In genomic region chr5:120454756-120455337, GRCm38 (mm10) we compare ENCODE assay signal across 21 mouse cellular contexts. TPM values are rescaled to one million over a fixed set of nuclear protein-coding genes. Genes with fewer than 3 reads are reported as not detected.
DNase-seq lines count a peak whose midpoint lies in the region; ATAC-seq and TF ChIP-seq lines count a peak whose summit lies in the region.
"Had no signal": no experiment of that assay in that cellular context is flagged by ENCODE, and none has a peak within 500 bp of the region (broad histone marks: within the 10 kb centered on the region; RNA-seq: fewer than 3 reads in every experiment).

No protein-coding gene starts in this region.

- H3K9ac ChIP-seq in hindbrain, embryonic 14.5 days: no peak overlapping the region
- no peak overlapping the region for H3K9ac ChIP-seq in stomach, embryonic 15.5 days
- no peak overlapping the region for H3K9ac ChIP-seq in stomach, postnatal 0 days (ENCODE audit: low read length)
- no peak overlapping the region for H3K9ac ChIP-seq in limb, embryonic 11.5 days (ENCODE audit: low read length)
- H3K9ac ChIP-seq: forebrain, postnatal 0 days; liver, embryonic 13.5 days had no signal

- 67% methylated on average over 14 of the region's 14 CpGs for WGBS in hindbrain, embryonic 14.5 days
- WGBS in hindbrain, embryonic 10.5 days: 73% methylated on average over 14 of the region's 14 CpGs
- 33% methylated on average over 14 of the region's 14 CpGs for WGBS in stomach, embryonic 15.5 days
- WGBS in stomach, postnatal 0 days: 28% methylated on average over 14 of the region's 14 CpGs
- WGBS in limb, embryonic 11.5 days: 50% methylated on average over 14 of the region's 14 CpGs

- ATAC-seq in hindbrain, embryonic 14.5 days (ENCODE audit: low FRiP score): no peak
- ATAC-seq in stomach, embryonic 15.5 days (ENCODE audit: insufficient read depth, low FRiP score, low read depth): no peak
- ATAC-seq in stomach, postnatal 0 days (ENCODE audit: low FRiP score, low TSS enrichment): no peak
- no peak for ATAC-seq in limb, embryonic 11.5 days (ENCODE audit: insufficient number of reproducible peaks, low FRiP score, low TSS enrichment, low read depth)
- ATAC-seq: forebrain, postnatal 0 days; inflammation-experienced regulatory T-cells, adult 6 months had no signal

- 0 out of 2 replicates have a peak overlapping the region, but pooled peaks have one; percentile 51 for H3K27ac ChIP-seq in hindbrain, embryonic 14.5 days
- H3K27ac ChIP-seq in hindbrain, embryonic 10.5 days: no peak overlapping the region
- no peak overlapping the region for H3K27ac ChIP-seq in stomach, embryonic 15.5 days
- no peak overlapping the region for H3K27ac ChIP-seq in stomach, postnatal 0 days (replicated peaks)
- no peak overlapping the region for H3K27ac ChIP-seq in limb, embryonic 11.5 days (replicated peaks; ENCODE audit: low read depth, low read length)
- H3K27ac ChIP-seq: gastrocnemius, adult 2 months; liver, embryonic 13.5 days had no signal

- TF ChIP-seq EP300 in stomach, postnatal 0 days (optimal IDR thresholded peaks at IDR 0.05): no peak

- H3K4me1 ChIP-seq in hindbrain, embryonic 14.5 days (replicated peaks; ENCODE audit: control insufficient read depth, insufficient read depth, low read length): no peaks in the 10 kb centered on the region
- H3K4me1 ChIP-seq in hindbrain, embryonic 10.5 days (replicated peaks): peaks cover 11% of the 10 kb centered on the region; the same call in 1 of the 2 replicates
- 0 out of 2 replicates have a peak, but pooled peaks cover 4% of the 10 kb centered on the region for H3K4me1 ChIP-seq in stomach, embryonic 15.5 days
- H3K4me1 ChIP-seq in stomach, postnatal 0 days (replicated peaks; ENCODE audit: control insufficient read depth, insufficient read depth): no peaks in the 10 kb centered on the region
- H3K4me1 ChIP-seq in limb, embryonic 11.5 days (ENCODE audit: control insufficient read depth, insufficient read depth, low read length): 0 out of 2 replicates have a peak, but pooled peaks cover 2% of the 10 kb centered on the region

- H3K9me3 ChIP-seq in hindbrain, embryonic 14.5 days (ENCODE audit: control insufficient read depth, low read length): no peaks in the 10 kb centered on the region
- no peaks in the 10 kb centered on the region for H3K9me3 ChIP-seq in hindbrain, embryonic 10.5 days
- no peaks in the 10 kb centered on the region for H3K9me3 ChIP-seq in stomach, embryonic 15.5 days
- H3K9me3 ChIP-seq in stomach, postnatal 0 days (ENCODE audit: control insufficient read depth, low read length): no peaks in the 10 kb centered on the region
- no peaks in the 10 kb centered on the region for H3K9me3 ChIP-seq in limb, embryonic 11.5 days (ENCODE audit: control insufficient read depth, low read length)
- H3K9me3 ChIP-seq: liver, embryonic 13.5 days had no signal

- H3K27me3 ChIP-seq in hindbrain, embryonic 14.5 days (ENCODE audit: control insufficient read depth, insufficient read depth, low read length): no peaks in the 10 kb centered on the region
- peaks cover 31% of the 10 kb centered on the region for H3K27me3 ChIP-seq in hindbrain, embryonic 10.5 days (ENCODE audit: insufficient read depth, poor library complexity, severe bottlenecking)
- H3K27me3 ChIP-seq in stomach, embryonic 15.5 days (replicated peaks): no peaks in the 10 kb centered on the region; the same call in 1 of the 2 replicates
- no peaks in the 10 kb centered on the region for H3K27me3 ChIP-seq in stomach, postnatal 0 days (ENCODE audit: control insufficient read depth, insufficient read depth, low read length)
- H3K27me3 ChIP-seq in limb, embryonic 11.5 days (ENCODE audit: control insufficient read depth, insufficient read depth, low read length): peaks cover 8% of the 10 kb centered on the region; the same call in 1 of the 2 replicates

- DNase-seq in hindbrain, embryonic 14.5 days (ENCODE audit: low spot score): no peak
- DNase-seq in hindbrain, embryonic 10.5 days (ENCODE audit: low spot score): no peak
- no peak for DNase-seq in stomach, postnatal 0 days (ENCODE audit: low spot score)
- DNase-seq in limb, embryonic 11.5 days (ENCODE audit: low spot score): no peak
- DNase-seq in adrenal gland, adult 8-10 months: no peak
- no peak for DNase-seq in liver
- DNase-seq: cerebellum, postnatal 10 days; forebrain, postnatal 0 days; gastrocnemius, adult 2 months; heart, adult 18-20 months; liver, embryonic 13.5 days; right cerebral cortex, postnatal 4 days; thymus, postnatal 36 days had no signal

- H3K4me3 ChIP-seq in hindbrain, embryonic 14.5 days (replicated peaks; ENCODE audit: low read length): no peak overlapping the region
- no peak overlapping the region for H3K4me3 ChIP-seq in hindbrain, embryonic 10.5 days
- H3K4me3 ChIP-seq in stomach, embryonic 15.5 days (replicated peaks): no peak overlapping the region
- no peak overlapping the region for H3K4me3 ChIP-seq in stomach, postnatal 0 days (ENCODE audit: low read depth, low read length)
- no peak overlapping the region for H3K4me3 ChIP-seq in limb, embryonic 11.5 days (ENCODE audit: low read depth, low read length)
- H3K4me3 ChIP-seq: gastrocnemius, adult 2 months; liver, embryonic 13.5 days had no signal

- H3K4me2 ChIP-seq in hindbrain, embryonic 14.5 days (replicated peaks): 0 out of 2 replicates have a peak overlapping the region, but pooled peaks have one; percentile 2
- H3K4me2 ChIP-seq in stomach, embryonic 15.5 days: 0 out of 2 replicates have a peak overlapping the region, but pooled peaks have one; percentile 0
- no peak overlapping the region for H3K4me2 ChIP-seq in stomach, postnatal 0 days (replicated peaks; ENCODE audit: low read depth)
- H3K4me2 ChIP-seq in limb, embryonic 11.5 days (ENCODE audit: low read depth, severe bottlenecking): 0 out of 2 replicates have a peak overlapping the region, but pooled peaks have one; percentile 4
- H3K4me2 ChIP-seq: liver, embryonic 13.5 days had no signal

- H3K36me3 ChIP-seq in hindbrain, embryonic 14.5 days (replicated peaks; ENCODE audit: control insufficient read depth, insufficient read depth): no peaks in the 10 kb centered on the region
- no peaks in the 10 kb centered on the region for H3K36me3 ChIP-seq in hindbrain, embryonic 10.5 days
- H3K36me3 ChIP-seq in stomach, embryonic 15.5 days: no peaks in the 10 kb centered on the region
- H3K36me3 ChIP-seq in stomach, postnatal 0 days (ENCODE audit: control insufficient read depth, insufficient read depth, low read length): no peaks in the 10 kb centered on the region
- H3K36me3 ChIP-seq in limb, embryonic 11.5 days (ENCODE audit: control insufficient read depth, insufficient read depth, low read length): no peaks in the 10 kb centered on the region
- H3K36me3 ChIP-seq: liver, embryonic 13.5 days had no signal

- no peak for TF ChIP-seq CTCF in stomach, postnatal 0 days (IDR thresholded peaks at IDR 0.05; ENCODE audit: low read depth)

RNA-seq across cellular contexts. Expression of gene Sdsl, which starts 17.8 kb away (rescaled TPM):
- 6.1 and 7.7 TPM in 2 replicates for polyA plus RNA-seq in hindbrain, embryonic 14.5 days (2014; fragmentation: Nextera tagmentation; extraction: Ambion mirVana)
- polyA plus RNA-seq in hindbrain, embryonic 10.5 days (2016; fragmentation: Nextera tagmentation; extraction: Ambion mirVana): 6.2 and 7.9 TPM in 2 replicates
- polyA plus RNA-seq in stomach, embryonic 15.5 days (2015; fragmentation: Nextera tagmentation; extraction: Ambion mirVana): 15.9 and 19.4 TPM in 2 replicates
- 16.2 and 16.8 TPM in 2 replicates for polyA plus RNA-seq in stomach, postnatal 0 days (2015; fragmentation: Nextera tagmentation; extraction: Ambion mirVana)
- 4.0 and 4.2 TPM in 2 replicates for polyA plus RNA-seq in limb, embryonic 11.5 days (2014; fragmentation: Nextera tagmentation; extraction: Ambion mirVana)
- 100 to 1,000 TPM in 3 of 4 experiments, 10 to 100 TPM in 1; 96.5 to 107 (median 105) TPM for total RNA-seq in adrenal gland, adult 8-10 months (2022)
- polyA plus RNA-seq: inflammation-experienced regulatory T-cells, adult 6 months had no signal

RNA-seq across cellular contexts. Expression of gene Sds, which starts 21.5 kb away (rescaled TPM):
- not detected in 2 replicates for polyA plus RNA-seq in hindbrain, embryonic 14.5 days (2014; fragmentation: Nextera tagmentation; extraction: Ambion mirVana)
- polyA plus RNA-seq in hindbrain, embryonic 10.5 days (2016; fragmentation: Nextera tagmentation; extraction: Ambion mirVana): not detected in 2 replicates
- 0.36 and 0.52 TPM in 2 replicates for polyA plus RNA-seq in stomach, embryonic 15.5 days (2015; fragmentation: Nextera tagmentation; extraction: Ambion mirVana)
- not detected in 2 replicates for polyA plus RNA-seq in stomach, postnatal 0 days (2015; fragmentation: Nextera tagmentation; extraction: Ambion mirVana)
- not detected in 2 replicates for polyA plus RNA-seq in limb, embryonic 11.5 days (2014; fragmentation: Nextera tagmentation; extraction: Ambion mirVana)
- under 1 TPM in 1 of 4 experiments, not detected in 3; 0.35 TPM for total RNA-seq in adrenal gland, adult 8-10 months (2022)
- total RNA-seq: forebrain, postnatal 0 days; megakaryocyte, adult 5-6 weeks had no signal
- polyA plus RNA-seq: forebrain, postnatal 0 days; heart, postnatal 0 days; inflammation-experienced regulatory T-cells, adult 6 months; large intestine, adult 2 months; liver, embryonic 13.5 days; lung, embryonic 16.5 days had no signal

RNA-seq across cellular contexts. Expression of gene Lhx5, which starts 23.3 kb away (rescaled TPM):
- 20.4 and 23.1 TPM in 2 replicates for polyA plus RNA-seq in hindbrain, embryonic 14.5 days (2014; fragmentation: Nextera tagmentation; extraction: Ambion mirVana)
- polyA plus RNA-seq in hindbrain, embryonic 10.5 days (2016; fragmentation: Nextera tagmentation; extraction: Ambion mirVana): 12.1 and 34.0 TPM in 2 replicates
- 0.14 and 0.17 TPM in 2 replicates for polyA plus RNA-seq in stomach, embryonic 15.5 days (2015; fragmentation: Nextera tagmentation; extraction: Ambion mirVana)
- 0.16 and 0.18 TPM in 2 replicates for polyA plus RNA-seq in stomach, postnatal 0 days (2015; fragmentation: Nextera tagmentation; extraction: Ambion mirVana)
- not detected in 2 replicates for polyA plus RNA-seq in limb, embryonic 11.5 days (2014; fragmentation: Nextera tagmentation; extraction: Ambion mirVana)
- total RNA-seq in adrenal gland, adult 8-10 months (2022): not detected
- total RNA-seq: gastrocnemius, adult 2 months; heart, adult 18-20 months; layer of hippocampus, postnatal 25 days; megakaryocyte, adult 5-6 weeks had no signal
- polyA plus RNA-seq: C2C12; heart, postnatal 0 days; inflammation-experienced regulatory T-cells, adult 6 months; liver, embryonic 13.5 days; lung, embryonic 16.5 days had no signal

RNA-seq across cellular contexts. Expression of gene Plbd2, which starts 48.6 kb away (rescaled TPM):
- 26.8 and 28.8 TPM in 2 replicates for polyA plus RNA-seq in hindbrain, embryonic 14.5 days (2014; fragmentation: Nextera tagmentation; extraction: Ambion mirVana)
- polyA plus RNA-seq in hindbrain, embryonic 10.5 days (2016; fragmentation: Nextera tagmentation; extraction: Ambion mirVana): 42.5 and 43.0 TPM in 2 replicates
- polyA plus RNA-seq in stomach, embryonic 15.5 days (2015; fragmentation: Nextera tagmentation; extraction: Ambion mirVana): 51.5 and 53.5 TPM in 2 replicates
- 42.6 and 45.9 TPM in 2 replicates for polyA plus RNA-seq in stomach, postnatal 0 days (2015; fragmentation: Nextera tagmentation; extraction: Ambion mirVana)
- 29.2 and 29.8 TPM in 2 replicates for polyA plus RNA-seq in limb, embryonic 11.5 days (2014; fragmentation: Nextera tagmentation; extraction: Ambion mirVana)
- total RNA-seq in adrenal gland, adult 8-10 months (2022): 100 to 1,000 TPM in 2 of 4 experiments, 10 to 100 TPM in 2; 97.4 to 106 (median 100) TPM

RNA-seq across cellular contexts. Expression of gene Slc8b1, which starts 56.1 kb away (rescaled TPM):
- 1.3 and 1.4 TPM in 2 replicates for polyA plus RNA-seq in hindbrain, embryonic 14.5 days (2014; fragmentation: Nextera tagmentation; extraction: Ambion mirVana)
- polyA plus RNA-seq in hindbrain, embryonic 10.5 days (2016; fragmentation: Nextera tagmentation; extraction: Ambion mirVana): 4.4 and 5.8 TPM in 2 replicates
- 6.2 and 8.3 TPM in 2 replicates for polyA plus RNA-seq in stomach, embryonic 15.5 days (2015; fragmentation: Nextera tagmentation; extraction: Ambion mirVana)
- polyA plus RNA-seq in stomach, postnatal 0 days (2015; fragmentation: Nextera tagmentation; extraction: Ambion mirVana): 4.9 and 5.2 TPM in 2 replicates
- 1.6 and 2.7 TPM in 2 replicates for polyA plus RNA-seq in limb, embryonic 11.5 days (2014; fragmentation: Nextera tagmentation; extraction: Ambion mirVana)
- total RNA-seq in adrenal gland, adult 8-10 months (2022): 10 to 100 TPM; 29.5 to 36.7 (median 34.1) TPM

Comparison
In these comparisons a context has a peak if more than half of its experiments do, and no peak if none do; other contexts are left out.
1. RNA of gene Lhx5, which starts 23.3 kb away (polyA plus RNA-seq): 12.1 to 34.0 TPM in hindbrain, embryonic 10.5 days and 20.4 to 23.1 TPM in hindbrain, embryonic 14.5 days; 0.16 to 0.18 TPM in stomach, postnatal 0 days, 0.14 to 0.17 TPM in stomach, embryonic 15.5 days and not detected in limb, embryonic 11.5 days; every median in the first group is over 10 times any median in the second.